Mouse (Mus musculus) heart, postnatal 36 days (tissue): ENCODE data around the gene Olfr283. TPM values are rescaled to one million over a fixed set of nuclear protein-coding genes. Genes with fewer than 3 reads are reported as not detected.

ENCODE experiments used
- total RNA-seq, 2 experiments: library from RNA; stranded (reverse); gene quantifications; 2 replicates each; pipeline ENCODE4 v1.2.3; 2021

The Olfr283 gene
- total RNA-seq, 2 experiments from 2014 or later, result not detected

Other genes starting within 250 kb of the Olfr283 start
- 100 to 1,000 TPM in 1 of 2 experiments, 10 to 100 TPM in 1; 98.7 to 109 TPM for gene Asb8, start 215.3 kb downstream of the Olfr283 start, total RNA-seq
- gene Ccdc184, start 213.8 kb downstream of the Olfr283 start, total RNA-seq, result 1 to 10 TPM in 1 of 2 experiments, under 1 TPM in 1; 0.60 to 1.0 TPM
- not detected for gene Olfr288, start 185.4 kb downstream of the Olfr283 start, total RNA-seq
- not detected for gene Gm44579, start 160.0 kb downstream of the Olfr283 start, total RNA-seq
- gene Olfr287, start 159.9 kb downstream of the Olfr283 start, total RNA-seq, result not detected
- not detected for gene Olfr286, start 146.5 kb downstream of the Olfr283 start, total RNA-seq
- not detected for gene H1fnt, start 123.7 kb downstream of the Olfr283 start, total RNA-seq
- 1 to 10 TPM; 5.7 to 6.7 TPM for gene Zfp641, start 84.8 kb downstream of the Olfr283 start, total RNA-seq
- gene Olfr285, start 63.6 kb downstream of the Olfr283 start, total RNA-seq, result not detected
- not detected for gene Olfr284, start 40.0 kb downstream of the Olfr283 start, total RNA-seq
- gene Olfr282, start 50.3 kb upstream of the Olfr283 start, total RNA-seq, result not detected
- gene Olfr281, start 71.6 kb upstream of the Olfr283 start, total RNA-seq, result not detected
- gene OR5BS1P, start 89.0 kb upstream of the Olfr283 start, total RNA-seq, result not detected
- gene Lalba, start 101.8 kb upstream of the Olfr283 start, total RNA-seq, result not detected
- not detected for gene Olfr279, start 111.5 kb upstream of the Olfr283 start, total RNA-seq
- gene Kansl2, start 153.3 kb upstream of the Olfr283 start, total RNA-seq, result 10 to 100 TPM; 75.0 to 79.4 TPM
- 10 to 100 TPM; 27.6 to 32.1 TPM for gene Ccnt1, start 190.0 kb upstream of the Olfr283 start, total RNA-seq
- gene 4930415O20Rik, start 190.1 kb upstream of the Olfr283 start, total RNA-seq, result 1 to 10 TPM; 1.6 TPM
- 100 to 1,000 TPM; 207 TPM for gene Adcy6, start 229.1 kb upstream of the Olfr283 start, total RNA-seq
- 1 to 10 TPM; 3.3 to 4.0 TPM for gene Cacnb3, start 249.9 kb upstream of the Olfr283 start, total RNA-seq